Mouse (Mus musculus): ENCODE results near the gene Serpina9. TPM values are rescaled to one million over a fixed set of nuclear protein-coding genes. Genes with fewer than 3 reads are reported as not detected.

Gene Serpina9
- 10 to 100 TPM in 2 of 3 experiments, 1 to 10 TPM in 1; 5.2 to 13.1 (median 10.3) TPM for polyA plus RNA-seq (2017; shearing (Covaris generic))

GRCm38 (mm10) chr12:104013620-104014019 lies at the start of gene Serpina9:
Gene Serpina9, minus strand, starts transcription at chr12:104013755.
- peak; percentile 36 for ATAC-seq

- ATAC-seq = peak; percentile 78
Observed at GRCm38 (mm10) chr12:104061862-104062261, 48.3 kb upstream of the Serpina9 start.

- no peak for ATAC-seq
Observed at GRCm38 (mm10) chr12:104060126-104060525, 46.6 kb upstream of the Serpina9 start.

DNA sequence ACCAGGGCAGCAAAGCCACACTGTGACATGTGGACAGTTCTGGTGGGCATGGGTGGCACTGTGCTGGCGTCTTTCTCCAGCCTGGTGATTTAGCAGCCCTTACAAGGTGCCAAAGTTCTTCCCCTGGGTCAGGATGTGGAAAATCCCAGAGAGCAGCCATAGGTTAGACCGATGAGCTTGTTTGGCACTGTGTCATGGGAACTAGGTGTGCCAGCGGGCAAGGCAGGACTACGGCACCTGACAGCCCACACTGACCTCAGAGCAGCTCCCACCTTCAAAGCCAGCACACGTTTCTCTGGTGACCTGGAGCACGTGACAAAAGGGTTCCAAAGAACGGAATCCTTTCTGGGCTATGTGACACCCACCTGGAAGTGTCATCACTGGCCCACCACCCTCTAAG lies 44.0 kb upstream of the Serpina9 start:
- ATAC-seq = peak; percentile 2

DNA sequence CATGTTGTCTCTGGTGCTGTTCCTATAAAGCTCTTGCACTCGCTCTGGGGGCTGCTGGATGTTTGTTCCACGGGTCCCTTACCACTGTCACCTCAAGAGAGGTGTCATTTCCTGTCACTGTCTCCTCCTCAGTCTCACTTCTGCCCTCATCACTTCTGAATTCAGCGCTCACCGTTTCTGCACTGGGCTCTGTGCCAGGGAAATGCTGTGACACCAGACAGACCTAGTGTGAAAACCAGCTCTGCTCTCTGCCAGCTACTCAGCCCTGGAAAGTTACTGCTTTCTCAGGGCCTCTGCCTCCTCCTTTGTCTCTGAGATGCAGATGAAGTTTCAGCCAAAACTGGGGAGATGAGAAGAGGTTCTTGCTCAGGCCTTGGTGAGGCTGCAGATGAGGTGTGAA lies 43.5 kb upstream of the Serpina9 start:
- peak; percentile 72 for ATAC-seq

DNA sequence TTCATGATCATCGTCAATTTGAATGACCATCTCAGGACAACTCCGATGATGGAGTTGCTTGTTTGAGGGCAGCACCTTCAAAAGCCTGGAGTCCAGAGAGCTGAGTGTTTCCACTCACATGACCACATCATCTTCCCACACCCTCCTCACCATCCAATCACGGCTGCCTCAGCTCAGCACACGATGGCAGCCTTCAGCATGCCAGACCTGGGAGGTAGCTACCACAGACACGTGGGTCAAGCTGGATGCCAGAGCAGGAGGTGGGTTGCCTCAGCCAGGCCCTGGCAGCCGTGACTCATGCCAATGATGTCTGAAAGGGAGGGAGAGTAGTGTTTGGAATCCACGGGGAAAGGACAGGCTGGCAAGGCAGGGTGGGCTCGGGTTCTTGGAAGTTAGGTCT lies 42.2 kb upstream of the Serpina9 start:
- ATAC-seq = no peak

DNA sequence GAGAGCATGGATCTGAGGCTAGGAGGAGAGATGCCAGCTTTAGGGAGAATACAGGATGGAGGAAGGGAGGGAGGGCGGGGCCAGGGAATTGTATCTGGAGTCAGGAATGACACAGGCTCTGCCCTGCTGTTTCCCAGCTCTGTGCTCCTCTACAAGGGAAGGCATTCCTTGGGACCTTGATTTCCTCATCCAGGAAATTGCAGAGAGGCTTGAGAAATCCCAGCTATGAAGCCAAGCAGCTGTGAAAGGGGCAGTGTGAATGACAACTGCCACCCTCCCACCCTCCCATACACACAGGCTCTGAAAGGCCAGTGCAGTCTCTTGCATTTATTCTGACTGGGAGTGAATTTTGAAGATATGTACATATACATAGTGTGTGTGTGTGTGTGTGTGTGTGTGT lies 40.4 kb upstream of the Serpina9 start:
- no peak for ATAC-seq

DNA sequence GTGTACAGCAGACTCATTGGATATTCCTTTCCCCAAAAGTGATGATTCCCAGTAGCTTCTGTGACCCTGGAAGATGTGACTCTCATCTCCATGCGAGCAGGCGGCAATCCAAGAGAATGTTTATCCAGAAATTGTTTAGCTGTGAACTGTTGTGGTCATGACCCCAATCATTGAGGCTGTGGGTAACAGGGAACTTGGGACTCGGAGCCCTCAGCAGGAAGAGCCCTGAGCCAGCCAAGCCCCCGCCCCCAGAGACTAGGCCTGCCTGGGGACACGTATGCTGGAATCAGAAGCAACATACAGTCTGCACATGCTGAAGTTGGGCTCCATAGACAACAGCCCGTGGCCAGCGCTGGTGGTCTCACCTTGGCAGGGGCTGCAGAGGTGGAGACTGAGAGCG lies 32.2 kb upstream of the Serpina9 start:
- no peak for ATAC-seq

GRCm38 (mm10) chr12:104044343-104044742 lies 30.8 kb upstream of the Serpina9 start, which contains the start of gene Serpina12:
Gene Serpina12, minus strand, starts transcription at chr12:104044443.
- ATAC-seq = no peak

DNA sequence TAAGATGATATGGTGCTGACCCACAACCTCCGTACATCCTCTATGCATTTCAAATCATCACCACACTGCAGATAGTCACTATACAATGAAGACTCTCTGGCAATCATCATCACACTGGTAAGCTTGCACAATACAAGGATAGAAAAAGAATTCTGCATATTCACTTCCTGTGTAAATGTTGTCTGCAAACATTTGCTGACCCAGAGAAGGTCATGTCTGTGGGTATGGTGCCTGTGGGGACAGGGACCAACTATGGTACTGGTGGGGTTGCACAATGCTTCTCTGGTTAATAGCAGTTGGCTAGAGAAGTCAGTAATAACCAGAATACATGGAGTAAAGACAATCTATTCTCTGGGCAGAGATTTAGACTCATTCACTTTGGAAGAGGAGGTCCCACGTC lies 29.2 kb upstream of the Serpina9 start:
- no peak for ATAC-seq

DNA sequence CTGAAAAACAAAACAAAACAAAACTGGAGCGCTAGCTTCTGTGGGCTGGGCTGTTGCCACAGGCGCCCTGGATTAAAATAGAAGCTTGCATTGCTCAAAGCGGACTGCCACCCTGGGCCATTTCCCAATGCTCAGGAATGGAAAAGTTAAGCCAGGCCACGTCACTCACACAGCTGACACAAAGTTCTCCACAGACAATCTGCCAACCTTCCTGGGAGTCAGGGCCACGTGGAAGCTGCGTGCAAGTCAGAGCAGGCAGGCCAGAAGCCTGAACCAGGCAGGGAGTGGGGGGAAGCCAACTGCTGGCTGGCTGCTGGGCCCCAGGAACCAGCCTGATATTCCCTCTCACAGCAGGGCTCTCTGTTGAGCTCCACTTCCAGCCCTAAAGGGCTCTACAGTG lies 27.8 kb upstream of the Serpina9 start:
- ATAC-seq = no peak

DNA sequence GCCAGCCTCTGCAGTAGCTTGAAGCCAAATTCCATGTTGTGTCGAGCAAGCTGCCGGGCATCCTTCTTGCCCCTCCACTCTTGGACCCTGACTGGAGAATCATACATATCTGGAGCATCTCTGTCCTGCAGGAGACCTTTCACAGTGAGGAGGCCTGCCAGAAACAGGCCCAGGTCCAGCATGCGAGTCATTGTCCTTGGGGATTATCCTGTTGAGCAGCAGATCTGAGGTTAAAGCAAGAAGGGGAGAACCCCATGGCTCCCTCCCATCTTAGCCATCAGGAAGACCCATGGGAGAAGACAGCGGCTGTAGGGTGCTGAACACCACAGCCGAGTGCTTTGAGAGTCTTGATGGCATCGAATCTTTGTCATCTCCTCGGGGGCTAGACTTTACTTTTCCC lies 24.6 kb upstream of the Serpina9 start:
- ATAC-seq = no peak

- no peak for ATAC-seq
Observed at GRCm38 (mm10) chr12:104033752-104034151, 20.2 kb upstream of the Serpina9 start.

- peak; percentile 60 for ATAC-seq
Observed at GRCm38 (mm10) chr12:104029986-104030385, 16.4 kb upstream of the Serpina9 start.

DNA sequence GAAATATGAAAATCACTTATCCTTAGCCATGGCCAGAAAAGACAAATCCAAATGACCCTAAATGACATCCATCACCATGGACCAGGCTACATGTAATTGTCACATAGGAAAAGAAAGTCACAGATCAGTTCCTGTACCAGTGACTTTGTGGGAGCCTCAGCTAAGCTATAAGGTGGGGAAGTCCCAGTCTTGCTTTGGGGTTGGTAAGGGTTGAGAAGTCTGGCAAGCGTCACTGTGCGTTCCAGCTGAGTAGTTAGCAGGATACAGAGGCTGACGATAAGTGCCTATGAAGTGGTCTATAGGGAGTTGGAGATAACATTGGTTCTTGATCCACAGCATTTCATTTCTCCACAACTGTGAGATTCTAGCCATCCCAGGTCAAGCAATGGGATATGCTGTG lies 1.7 kb upstream of the Serpina9 start:
- peak; percentile 91 for ATAC-seq

DNA sequence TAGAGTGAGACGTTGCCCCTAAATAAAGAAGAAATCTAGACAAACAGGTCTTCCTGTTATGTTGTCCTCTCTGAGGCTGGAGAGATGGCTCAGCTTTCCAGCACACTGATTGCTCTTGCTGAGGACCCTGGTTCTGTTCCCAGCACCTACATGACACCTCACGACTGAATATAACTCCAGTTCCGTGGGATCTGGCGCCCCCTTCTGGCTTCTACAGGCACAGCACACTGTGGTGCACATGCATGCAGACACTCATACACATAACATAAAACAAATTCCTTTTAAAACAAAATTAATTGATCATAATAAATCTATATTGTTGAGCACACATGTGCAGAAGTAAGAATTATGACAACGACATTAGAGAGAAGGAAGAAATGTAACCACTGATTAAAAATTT lies 8.9 kb downstream of the Serpina9 start:
- ATAC-seq = no peak

DNA sequence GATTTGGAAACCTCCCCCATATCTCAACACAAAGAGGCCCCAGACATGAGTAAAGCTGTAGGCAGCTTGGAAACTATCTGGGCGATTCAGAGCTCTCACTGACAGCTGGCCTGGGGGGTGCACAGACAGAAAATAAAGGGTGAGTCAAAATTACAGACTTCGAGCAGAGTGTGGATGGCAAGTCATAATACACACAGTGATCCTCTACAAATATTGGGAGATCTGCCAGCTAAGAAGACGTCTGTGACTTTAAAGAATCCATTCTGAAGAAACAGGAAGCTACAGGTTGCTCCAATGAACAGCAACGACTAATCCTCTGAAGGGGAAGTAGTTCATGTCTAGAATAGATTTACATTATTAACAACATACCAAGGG lies 10.3 kb downstream of the Serpina9 start:
- ATAC-seq = peak; percentile 28

DNA sequence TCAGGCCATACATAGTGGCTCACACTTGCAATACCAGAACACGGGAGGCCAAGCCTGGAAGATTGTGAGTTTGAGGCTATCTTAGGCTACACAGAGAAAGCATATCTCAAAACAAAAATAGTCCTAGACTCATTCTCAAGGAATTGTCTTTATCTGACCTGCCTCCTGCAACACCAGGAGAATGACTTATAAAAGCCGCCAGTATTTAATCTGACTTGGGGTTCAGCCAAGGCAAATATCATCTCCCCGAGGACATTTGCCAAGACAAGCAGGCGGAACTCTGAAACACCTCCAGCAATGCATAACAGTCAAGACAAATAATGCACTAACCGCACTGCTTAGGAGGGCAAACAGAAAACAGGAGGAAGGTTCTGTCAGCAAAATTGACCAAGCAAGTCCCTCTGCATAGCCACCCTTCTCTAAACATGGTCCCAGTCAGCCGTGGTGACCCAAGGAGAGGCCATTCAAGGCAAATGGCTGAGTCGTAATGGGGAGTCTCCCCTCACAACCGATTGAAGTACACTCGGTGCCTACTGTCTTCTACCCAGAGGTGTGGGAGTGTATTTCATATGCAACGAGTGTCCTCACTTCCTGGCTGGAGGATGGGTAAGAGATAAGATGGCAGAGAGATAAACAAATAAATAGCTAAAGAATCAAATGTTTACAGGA lies 10.9 kb downstream of the Serpina9 start:
- no peak for ATAC-seq

DNA sequence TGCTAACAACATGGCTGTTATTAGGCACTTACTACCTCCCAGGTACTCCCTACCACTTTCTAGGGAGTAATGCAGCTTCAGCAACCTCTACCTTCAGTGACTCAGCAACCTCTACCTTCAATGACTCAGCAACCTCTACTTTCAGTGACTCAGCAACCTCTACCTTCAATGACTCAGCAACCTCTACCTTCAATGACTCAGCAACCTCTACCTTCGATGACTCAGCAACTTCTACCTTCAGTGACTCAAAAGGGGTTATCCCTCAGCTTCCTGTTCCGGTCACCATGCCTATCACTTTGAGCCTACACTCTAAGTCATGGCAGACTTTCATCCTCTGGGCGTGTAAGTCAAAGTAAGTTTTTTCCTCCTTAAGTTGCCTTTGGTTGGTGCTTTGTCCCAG lies 13.0 kb downstream of the Serpina9 start:
- no peak for ATAC-seq

- ATAC-seq = no peak
Observed at GRCm38 (mm10) chr12:103999611-104000010, 13.9 kb downstream of the Serpina9 start.

DNA sequence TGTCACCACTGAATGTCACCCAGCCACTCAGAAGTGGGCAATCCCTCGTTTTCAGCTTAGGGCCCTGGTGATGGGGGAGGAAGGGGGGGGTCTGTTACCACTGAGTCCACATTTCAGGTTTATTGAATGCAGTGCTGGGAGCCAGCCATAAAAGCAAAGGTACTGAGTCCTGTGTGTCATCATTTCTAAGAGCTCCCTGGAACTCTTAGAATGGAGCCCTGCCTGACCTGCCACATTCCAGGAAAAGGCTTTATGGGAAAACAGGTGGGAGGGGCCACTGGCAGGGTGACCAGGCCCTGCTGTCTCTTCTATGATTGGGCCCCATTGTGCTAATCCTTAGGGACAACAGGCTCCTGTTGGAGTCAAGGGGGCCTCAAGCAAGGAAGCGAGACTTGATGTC lies 17.0 kb downstream of the Serpina9 start:
- ATAC-seq = no peak

DNA sequence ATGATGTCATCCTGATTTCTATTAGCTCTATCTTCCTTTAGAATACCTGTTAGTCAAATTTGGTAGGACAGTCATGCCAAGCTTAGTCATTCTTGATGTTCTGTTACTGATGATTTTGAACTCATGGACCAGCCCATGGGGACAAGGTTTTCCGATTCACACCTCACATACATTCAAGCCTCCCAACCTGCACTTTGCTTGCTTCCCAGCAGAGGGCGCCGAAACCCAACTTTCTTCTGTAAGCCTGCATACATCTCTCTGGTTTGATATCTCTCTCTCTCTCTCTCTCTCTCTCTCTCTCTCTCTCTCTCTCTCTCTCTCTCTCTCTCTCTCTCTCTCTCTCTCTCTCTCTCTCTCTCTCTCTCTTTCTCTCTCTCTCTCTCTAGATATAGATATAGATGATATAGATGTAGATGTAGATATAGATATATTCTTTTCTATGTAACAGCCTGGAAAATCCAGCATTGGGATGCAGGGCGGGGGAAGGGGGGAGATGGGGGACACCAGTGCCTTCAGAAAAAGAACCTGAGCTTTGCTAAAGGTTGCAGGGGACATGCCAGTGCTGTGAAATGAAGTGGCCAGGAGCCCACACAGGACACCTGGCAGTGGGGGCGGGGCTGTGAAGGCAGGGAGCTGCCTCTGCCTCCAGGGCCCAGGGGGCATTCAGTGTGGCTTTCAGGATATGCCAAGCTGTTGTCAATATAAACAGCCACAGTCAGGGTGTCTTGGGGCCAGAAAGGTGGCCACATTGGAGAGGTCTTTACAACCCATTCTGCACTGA lies 18.1 kb downstream of the Serpina9 start:
- ATAC-seq = peak; percentile 69

DNA sequence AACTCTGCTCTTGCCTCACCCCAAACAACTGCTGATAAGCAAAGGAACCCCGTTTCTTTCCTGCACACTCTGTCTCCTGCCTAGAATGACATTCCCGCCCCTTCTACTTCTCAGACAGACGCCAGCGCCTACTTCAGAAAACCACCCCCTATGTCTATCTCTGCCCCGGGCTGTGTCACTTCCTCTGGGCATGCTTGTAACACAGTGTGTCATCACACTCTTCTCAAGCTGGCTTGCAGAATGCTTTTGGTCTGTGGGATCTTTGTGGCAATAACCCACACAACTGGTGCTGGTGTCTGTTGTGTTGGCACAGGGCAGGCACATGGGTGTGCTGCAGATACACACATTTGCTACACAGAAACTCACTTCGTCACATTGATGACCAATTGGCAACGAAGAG lies 20.6 kb downstream of the Serpina9 start:
- no peak for ATAC-seq

DNA sequence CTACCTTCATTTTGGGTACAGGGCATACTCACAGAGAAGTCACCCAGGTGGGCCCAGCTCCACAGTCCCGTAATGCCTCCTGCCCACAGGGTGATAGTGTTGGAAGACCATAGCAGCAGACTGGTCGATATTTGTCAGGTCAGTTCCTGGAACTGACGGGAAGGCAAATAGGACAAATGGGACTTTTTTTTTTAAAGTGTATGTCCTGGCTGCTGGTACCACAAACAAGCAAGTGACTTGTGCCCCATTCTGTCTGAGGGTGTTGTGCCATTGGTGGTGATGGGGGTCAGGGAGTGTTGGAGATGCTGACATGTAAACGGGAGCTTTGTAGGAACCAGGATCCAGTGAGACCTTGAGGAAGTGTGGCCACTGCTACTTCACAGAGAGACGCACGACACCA lies 23.7 kb downstream of the Serpina9 start, which contains the start of gene Serpina11:
Gene Serpina11, minus strand, starts transcription at position 101 of the 400 bp plus-strand sequence.
- no peak for ATAC-seq

Data from inflammation-experienced regulatory T-cells, adult 6 months (primary cell).